Mouse (Mus musculus): ENCODE measurements at regions not wholly inside any gene's neighbourhood (a gene's known extent, or its start where the extent isn't known, plus 50 kb on each side); places are given as distances from the start of the nearest gene placed in this dataset.

DNA sequence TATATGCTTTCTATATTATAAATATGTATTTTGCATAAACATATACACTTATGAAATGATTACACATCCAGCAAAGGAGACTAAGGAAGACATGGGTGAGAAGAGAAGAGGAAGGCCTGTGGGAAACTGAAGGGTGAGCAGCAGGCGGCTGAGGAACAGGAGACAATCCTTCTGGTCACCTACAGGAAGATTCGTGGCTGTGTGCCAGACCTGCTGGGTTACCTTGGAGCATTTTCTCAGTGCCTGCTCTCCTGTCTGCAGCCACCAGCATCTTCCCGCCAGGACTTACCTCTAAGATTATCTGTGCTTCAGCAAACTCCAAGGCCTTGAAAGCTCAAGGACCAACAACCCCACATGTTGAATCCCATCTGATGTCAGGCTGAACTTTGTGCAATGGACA is 258.3 kb upstream of the 3110018I06Rik start:
- DNase-seq (ENCODE audit: low spot score in 2 of 2): no peak

DNA sequence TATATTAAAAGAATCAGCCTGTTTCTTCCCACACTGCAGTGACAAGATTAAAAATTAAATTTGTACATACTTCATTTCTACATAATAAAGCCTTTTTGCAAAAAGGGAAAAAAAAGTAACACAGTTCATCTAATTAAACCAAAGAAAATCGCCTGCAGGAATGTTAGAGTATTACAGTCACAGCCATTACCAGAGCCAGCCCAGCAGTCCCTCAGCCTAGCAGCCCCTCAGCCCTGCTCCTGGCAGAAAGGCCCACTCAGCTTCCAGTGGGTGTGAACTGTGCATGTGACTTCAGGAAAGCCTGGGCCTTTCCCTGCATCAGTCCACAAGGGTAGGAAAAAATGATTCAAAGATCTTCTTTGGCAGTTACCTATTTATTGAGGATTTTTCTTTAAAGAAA is 256.8 kb upstream of the 3110018I06Rik start:
- no peak for DNase-seq (ENCODE audit: low spot score in 2 of 2)

DNA sequence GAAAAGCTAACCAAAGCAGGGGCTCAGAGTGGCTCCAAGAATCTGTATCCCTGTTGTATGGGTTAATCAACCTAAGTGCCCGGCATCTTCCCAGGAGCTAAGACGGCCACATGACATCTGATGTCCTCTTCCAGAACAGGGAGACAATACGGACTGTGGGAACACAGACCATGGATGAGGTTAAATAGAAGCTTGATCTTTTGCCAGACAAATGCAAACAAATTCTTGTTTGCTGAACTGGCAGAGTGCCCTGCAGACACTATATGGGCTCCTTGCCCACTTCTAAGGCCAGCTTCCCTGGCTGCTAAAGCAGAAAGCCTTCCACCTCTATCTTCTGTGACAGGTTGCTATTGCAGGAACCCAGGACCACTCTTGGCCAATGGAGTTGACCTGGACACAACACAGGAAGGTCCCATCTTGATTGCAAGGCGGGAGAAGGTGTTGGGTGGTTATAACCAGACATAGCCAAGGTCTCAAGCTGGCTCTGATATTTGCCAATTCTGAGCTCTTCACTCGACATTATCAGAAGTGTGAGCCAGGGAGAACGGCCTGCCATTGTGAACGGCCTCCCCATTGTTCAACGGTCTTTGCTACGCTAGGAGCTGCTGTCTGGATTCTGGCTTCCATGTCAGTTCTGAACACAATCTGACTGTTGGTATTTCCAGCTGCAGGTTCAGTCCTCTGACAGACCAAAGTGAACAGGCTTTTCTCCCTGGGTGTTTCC is 237.5 kb upstream of the 3110018I06Rik start:
- DNase-seq (ENCODE audit: low spot score in 2 of 2): no peak

DNA sequence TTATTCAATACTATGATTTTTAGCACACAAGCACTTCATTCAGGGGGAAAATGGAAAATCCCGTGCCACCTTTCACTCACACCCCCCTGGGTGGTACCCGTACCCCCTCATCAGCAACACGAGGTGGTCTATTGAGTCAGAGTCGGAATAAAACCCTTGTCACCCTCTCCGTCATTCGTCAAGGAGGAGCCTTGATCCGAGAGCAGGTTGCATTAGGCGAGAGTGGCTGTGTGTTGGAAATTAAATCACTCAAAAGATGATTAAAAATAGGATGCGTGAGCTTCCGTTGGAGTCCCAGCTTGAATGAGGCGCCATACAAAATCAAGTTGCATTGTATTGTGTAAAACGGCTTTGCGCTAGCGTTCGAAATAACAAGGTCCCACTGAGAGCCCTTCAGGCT is 236.5 kb upstream of the 3110018I06Rik start:
- no peak for DNase-seq (ENCODE audit: low spot score in 2 of 2)

DNA sequence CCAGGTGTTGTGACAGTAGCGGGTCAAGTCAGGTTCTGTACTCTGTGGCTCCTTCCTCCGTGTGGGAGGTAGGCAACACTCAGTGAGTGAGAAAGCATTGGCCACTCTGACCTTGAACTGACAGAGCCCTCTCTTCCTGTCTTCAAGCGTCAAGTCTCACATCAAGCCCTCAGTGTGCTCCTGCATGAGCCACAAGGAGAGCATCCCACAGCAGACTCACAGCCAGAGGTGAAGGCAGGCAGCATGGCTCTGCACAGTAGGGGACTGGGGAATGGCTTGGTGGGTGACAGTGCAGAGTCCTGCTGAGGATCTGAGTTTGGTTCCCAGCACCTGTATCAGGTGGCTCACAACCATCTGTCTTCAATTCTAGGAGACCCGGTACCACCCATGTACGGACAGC is 226.4 kb upstream of the 3110018I06Rik start:
- no peak for DNase-seq (ENCODE audit: low spot score in 2 of 2)

DNA sequence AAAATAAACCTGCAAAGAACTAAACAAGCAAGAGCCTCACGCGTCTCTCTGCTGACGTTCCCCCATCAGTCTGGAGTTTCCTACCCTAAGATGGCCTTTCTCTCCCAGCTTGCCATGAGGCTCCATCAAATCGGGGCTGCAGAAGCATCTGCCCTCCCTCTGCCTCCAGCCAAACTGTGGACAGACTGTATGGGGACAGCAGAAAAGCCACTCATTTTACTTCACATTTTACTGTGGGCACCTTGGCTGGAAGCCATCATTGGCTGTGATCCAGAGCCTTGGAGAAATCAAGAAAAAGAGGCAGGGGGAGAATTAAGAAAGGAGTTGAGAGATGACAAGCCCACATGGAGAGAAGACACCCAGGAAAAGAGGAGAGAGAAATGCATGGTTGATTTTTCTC is 225.9 kb upstream of the 3110018I06Rik start:
- no peak for DNase-seq (ENCODE audit: low spot score in 2 of 2)

DNA sequence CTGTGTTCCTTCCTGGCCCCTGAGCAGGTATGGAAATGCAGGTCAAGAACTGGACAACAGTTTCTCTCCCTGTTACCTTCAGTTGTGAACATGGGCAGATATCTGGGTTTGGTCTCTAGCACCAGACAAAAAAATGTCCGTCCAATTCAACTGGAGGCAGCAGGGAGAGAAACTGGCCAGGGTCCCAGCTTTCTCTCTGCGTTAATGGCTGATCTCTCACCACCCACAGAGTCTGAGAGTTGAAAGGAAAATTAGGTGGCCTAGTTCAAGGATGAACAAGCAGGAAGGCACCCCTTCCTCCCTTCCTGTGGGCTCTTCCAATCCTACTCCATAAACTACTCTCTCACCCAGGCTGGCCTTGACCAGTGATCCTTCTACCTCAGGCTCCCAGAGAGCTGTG is 221.7 kb upstream of the 3110018I06Rik start:
- no peak for DNase-seq (ENCODE audit: low spot score in 2 of 2)

DNA sequence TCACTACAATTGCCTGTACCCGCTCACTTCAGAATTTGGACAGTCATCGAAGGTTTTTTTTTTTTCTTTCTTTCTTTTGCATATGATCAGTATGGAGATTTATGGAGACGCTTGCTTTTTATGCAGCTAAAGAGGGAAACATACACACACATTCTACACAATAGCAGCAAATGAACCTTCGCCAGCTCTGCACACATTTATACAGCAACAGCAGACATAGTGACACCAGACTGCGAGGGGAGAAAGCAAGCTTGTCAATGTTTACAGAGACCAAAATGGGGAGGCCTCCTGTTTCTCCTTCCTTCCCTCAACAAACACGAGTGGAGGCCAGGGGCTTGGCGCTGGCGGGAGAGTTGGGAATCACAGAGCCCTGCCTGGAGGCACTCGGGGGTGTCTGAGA is 202.8 kb upstream of the 3110018I06Rik start:
- DNase-seq (ENCODE audit: low spot score in 2 of 2): no peak

DNA sequence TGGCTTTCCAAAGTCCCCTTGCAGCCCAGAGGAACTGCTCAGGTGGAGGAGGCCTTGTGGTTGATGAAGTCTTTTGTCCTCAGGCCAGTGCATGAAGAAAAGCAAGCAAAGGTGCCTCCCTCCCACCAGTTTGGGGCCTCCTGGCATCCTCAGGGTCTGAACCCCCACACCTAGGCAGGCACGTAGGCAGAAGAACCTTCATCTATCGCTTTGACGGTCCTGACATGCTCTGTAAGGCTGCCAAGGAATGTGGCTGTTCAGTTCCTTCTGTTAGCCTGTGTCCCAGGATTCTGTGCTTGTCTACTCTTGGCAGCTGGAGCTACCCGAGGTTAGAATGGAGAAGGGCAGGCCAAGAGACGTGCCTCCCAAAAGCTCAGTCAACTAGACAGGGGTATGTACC is 197.1 kb upstream of the 3110018I06Rik start:
- no peak for DNase-seq (ENCODE audit: low spot score in 2 of 2)

DNA sequence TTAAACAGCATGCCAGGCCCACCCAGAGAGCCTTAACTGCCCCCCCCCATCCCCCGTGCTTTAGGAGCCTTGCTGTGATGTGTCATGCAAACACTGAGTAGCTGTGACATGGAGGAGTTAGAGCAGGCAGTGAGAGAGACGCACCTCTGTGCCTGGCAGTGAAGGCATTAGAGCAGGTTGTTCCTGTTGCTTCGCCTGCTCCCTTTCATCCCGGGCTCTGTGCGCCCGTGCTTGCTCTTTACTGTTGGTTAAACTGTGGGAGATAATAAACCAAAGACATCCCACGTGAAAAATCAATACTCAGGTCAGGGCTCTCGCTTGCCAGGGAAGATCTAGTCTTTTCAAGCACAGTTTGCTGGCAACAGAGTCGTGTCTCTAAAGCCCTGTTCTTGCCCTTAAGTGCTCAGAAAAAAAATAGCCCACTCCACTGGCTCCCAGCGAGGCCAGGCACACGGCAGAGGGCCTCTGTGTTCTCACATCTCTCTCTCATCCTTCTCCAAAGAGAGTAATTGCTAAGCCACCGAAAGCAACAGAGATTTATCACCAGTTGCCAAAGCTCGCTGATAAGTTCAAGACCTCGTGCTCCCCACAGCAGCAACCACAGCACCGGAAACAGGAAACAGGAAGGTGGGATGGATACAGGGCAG is 181.2 kb upstream of the 3110018I06Rik start:
- DNase-seq (ENCODE audit: low spot score in 2 of 2): no peak

DNA sequence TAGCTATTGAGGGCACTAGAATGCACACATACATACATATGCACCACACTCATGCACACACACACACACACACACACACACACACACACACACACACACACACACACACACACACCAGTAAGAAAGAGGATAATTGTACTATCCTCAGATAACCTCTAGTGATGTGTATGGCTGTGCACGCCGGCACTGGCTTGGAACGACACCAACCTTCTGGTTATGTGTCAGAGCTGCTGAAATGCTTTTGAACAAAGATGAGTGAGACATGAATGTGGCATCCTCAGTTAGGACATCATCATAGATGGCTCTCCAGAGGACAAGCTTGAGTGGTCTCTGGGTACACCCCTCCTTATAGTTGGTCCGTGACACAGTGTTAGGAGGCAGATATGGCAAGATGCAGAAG is 173.0 kb upstream of the 3110018I06Rik start:
- DNase-seq (ENCODE audit: low spot score in 2 of 2): no peak

DNA sequence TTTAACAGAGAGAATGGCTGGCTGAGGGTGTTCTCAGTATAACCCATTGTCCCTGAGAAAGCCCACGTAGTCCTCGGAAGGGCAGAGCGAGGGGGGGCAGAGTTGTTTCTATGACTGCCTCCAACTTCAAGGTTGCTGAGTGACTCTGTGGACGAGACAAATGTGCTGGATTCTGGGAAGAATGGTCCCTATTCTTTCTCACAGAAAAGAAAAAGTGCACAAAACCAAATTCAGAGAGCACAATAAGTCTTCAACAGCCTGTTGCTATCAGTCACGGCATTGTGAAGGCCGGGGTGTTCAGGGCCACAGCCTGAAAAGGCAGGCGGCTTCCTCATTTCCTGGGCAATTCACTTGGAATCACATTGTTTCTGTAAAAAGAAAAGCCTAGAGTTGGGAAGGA is 165.6 kb upstream of the 3110018I06Rik start:
- DNase-seq (ENCODE audit: low spot score in 2 of 2): no peak

DNA sequence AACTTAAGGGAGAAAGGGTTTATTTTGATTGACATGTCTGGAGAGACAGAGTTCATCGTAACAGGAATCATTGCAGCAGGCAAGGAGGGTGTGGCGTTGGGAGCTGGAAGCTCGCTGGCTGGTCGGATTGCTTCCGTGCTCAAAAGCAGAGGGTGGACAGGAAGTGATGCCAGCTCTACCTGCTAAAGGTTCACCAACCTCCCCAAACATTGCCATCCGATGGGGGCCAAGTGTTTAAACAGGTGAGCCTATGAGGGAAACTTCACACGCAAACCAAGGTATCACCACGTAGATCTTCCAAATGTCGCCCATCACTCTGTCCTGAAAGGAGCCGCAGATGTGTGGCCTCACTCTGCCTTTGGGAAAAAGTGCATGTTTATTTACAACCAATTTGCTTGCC is 162.3 kb upstream of the 3110018I06Rik start:
- no peak for DNase-seq (ENCODE audit: low spot score in 2 of 2)

DNA sequence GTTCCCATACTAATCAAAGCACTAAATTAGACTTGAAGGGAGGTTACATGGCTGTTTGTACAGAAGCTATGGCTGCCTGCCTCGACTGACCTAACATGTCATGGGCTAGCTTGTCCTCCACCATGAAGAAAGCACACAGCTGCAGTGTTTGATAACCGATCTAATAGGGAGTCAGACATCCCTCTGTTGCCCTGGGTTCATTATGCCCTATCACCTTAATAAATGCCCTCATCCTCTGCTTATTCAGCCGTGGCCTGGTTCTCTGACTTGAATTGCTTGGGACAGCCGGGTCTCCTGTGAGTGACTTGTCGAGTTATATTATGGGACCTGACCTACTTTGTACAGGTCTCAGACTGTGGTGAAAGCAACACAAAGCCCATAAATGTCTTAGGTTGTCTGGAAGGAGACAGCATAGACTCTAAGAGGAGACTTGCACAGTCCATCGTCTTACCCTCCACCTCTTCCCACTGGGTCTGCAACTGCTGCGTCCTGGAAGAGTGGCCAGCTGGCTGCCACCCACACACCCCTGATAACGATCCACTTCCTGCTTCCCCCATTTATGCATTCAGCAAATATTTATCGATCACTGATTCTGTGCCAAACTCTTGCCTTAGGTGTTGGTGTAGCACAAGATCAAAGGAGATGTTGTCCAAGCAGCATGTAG is 161.2 kb upstream of the 3110018I06Rik start:
- DNase-seq (ENCODE audit: low spot score in 2 of 2): no peak

DNA sequence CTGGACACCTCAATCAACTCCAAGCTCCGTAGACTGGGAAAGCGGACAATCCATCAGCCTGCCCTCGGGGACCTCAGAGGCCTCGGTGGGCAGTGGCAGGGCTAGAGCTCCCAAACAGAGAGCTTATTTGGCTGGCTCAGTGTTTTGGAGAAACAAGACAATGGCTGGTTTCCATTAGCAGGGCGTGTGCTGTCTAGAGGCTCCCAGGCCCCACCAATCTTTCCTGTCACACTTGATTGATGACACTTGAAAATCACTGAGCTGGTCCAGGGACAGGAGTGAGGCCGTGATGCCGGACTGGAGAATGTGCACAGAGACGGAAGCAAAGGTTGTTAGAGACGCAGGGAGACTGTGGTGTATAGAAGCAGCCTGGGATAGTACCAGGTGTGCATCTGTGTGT is 159.4 kb upstream of the 3110018I06Rik start:
- DNase-seq (ENCODE audit: low spot score in 2 of 2): no peak

DNA sequence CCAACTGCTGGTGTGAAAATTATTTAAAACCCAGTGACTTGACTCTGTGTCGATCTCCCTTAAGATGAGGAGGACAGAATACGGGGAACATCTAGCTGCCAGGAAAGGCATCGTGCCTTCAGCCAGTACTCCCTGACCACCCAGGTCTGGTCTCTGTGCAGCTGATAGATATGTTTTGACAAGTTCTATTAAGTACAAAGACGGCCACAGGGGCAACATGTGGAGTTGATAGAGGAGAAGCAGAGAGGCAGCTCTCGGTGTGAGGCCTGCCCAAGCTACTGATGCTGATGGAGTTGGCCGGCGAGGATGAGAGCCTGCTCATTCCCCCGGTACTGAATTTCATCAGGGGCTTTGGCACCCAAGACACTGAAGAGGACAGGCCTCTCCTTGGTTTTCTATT is 154.1 kb upstream of the 3110018I06Rik start:
- DNase-seq (ENCODE audit: low spot score in 2 of 2): no peak

DNA sequence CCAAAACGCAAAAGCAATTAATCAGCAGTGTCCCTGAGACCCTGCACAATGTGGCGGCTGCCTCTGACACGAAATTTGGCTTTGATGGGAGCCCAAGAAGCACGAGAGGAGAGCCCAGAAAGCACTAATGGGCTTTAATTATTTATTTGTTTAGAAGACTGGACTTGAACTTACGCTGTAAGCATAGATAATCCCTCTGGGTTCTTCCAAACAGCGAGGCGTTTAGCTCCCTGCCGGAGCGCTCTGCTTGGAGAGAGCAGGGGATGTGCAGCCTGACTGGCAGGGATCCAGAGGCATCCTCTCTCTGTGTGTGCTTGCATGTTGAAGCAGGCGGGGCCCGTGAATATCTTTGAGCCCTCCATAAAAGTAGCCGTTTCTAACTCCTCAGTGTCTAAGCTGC is 153.3 kb upstream of the 3110018I06Rik start:
- no peak for DNase-seq (ENCODE audit: low spot score in 2 of 2)

DNA sequence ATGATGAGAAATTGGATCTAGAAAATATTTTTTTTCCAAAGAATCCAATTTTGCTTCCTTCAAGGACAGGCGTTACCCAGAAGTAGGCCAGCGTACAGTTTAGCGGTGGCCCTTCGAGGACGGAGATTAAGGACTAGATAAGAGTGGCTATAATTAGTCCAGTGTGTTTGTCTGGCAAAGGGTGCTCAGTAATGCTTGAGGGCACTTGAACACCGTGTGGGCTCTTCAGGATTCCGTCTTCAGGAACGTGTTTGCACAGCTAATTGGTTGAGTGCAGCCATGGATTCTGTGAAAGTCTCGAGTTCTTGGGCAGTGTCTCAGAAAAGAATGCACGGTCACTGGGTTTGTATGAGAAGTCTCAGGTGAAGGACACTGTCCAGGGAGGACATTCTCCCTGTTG is 149.7 kb upstream of the 3110018I06Rik start:
- DNase-seq (ENCODE audit: low spot score in 2 of 2): no peak

DNA sequence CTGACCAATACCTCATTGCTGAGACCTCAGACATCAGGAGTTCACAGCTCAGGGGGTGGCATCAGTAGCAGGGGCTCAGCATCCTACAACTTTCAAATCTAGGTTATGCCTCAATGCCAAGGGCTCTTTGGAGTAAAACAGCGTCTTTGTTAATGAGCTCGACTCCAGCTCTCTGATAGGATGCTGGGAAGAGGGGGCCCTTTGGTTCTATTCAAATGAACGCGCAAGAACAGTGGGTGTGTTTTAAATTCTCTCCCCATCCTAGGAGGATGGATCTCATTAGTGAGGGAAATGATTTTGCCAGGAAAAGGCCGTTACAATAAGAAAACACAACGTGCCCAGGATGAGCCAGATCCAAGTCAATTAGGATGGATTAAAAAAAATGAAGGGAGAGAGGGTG is 132.2 kb upstream of the 3110018I06Rik start:
- DNase-seq (ENCODE audit: low spot score in 2 of 2): no peak

DNA sequence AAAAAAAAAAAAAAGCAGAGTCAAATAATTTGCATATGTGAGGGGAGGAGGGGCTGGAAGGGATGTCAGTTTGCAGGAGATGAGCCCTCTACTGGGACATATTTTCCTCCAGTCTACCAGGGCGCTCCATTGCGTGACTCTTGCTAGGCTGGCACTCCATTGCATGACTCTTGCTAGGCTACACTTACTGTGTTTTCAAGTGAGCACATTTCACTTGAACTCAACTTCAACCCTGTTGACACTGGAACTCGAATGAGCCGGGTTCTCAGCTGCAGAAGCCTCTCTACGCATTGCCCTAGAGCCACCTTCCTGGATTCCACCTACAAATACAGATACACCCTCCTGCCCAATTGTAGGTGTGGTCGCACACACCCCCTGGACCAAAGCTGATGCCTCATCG is 131.5 kb upstream of the 3110018I06Rik start:
- DNase-seq (ENCODE audit: low spot score in 2 of 2): no peak

DNA sequence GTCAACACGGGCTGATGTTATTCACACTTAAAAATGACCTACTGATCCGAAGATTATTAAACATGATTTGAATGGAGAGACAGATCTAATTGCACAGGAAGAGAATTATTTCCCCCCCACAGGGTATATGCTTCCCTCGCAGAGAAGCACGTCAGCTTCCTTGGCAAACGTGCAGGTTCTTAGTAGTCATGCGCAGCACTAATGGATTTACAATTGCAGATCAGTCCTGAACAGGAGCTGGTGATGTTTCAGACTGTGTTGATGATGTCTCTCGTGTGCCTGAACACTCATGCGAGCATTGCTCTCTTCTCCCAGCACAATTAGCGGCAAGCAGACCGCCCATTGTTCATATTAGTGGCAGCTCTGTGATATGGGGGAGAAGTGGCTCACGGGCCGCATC is 127.9 kb upstream of the 3110018I06Rik start:
- DNase-seq (ENCODE audit: low spot score in 2 of 2): no peak

DNA sequence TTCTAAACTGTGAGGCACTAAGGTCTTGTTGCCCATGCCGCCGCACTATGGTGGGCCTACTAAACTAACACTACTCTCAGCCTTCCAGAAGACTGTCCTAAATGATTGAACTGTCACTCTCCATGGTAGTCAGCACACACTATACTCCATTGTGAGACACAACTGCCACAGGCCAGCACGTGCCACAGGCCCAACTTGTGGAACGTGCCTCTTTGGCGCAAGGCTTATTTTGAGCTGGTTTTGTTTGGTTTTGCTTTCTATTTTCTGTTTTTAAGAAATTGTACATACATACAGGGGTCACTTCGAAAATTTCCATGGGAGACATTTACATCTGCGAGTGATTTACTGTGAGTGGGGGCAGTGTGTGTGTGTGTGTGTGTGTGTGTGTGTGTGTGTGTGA is 126.8 kb upstream of the 3110018I06Rik start:
- DNase-seq (ENCODE audit: low spot score in 2 of 2): no peak

DNA sequence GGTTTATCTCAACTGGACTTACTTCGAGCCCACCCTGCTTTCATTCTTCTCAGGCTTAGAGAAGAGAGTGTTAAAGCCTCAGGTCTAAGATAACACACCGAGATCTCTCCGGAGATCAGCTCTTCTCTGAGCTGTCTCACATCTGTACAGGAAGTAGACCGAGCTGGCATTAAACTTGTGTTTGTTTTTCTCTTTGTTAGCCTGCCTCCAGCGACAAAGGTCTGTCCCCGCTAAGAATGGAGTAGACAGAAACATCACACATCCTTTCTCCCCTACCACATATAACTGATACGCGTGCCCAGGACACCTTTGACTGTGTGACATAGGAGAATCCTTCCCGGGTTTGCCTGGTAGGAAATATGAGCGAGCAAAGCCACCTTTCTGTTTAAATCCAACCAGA is 126.3 kb upstream of the 3110018I06Rik start:
- DNase-seq (ENCODE audit: low spot score in 2 of 2): no peak

Measured in urinary bladder, postnatal 4 days (tissue).